Mouse (Mus musculus): Measurements from ENCODE around the gene Apoa2.

- TF ChIP-seq CTCF (IDR thresholded peaks at IDR 0.05; ENCODE audit: low read depth): no peak
- no peak for TF ChIP-seq EP300 (IDR thresholded peaks at IDR 0.05; ENCODE audit: low read depth)
These were observed 24.1 kb upstream of the Apoa2 start for GRCm38 (mm10) chr1:171200769-171201168.
